In the genomic region with DNA sequence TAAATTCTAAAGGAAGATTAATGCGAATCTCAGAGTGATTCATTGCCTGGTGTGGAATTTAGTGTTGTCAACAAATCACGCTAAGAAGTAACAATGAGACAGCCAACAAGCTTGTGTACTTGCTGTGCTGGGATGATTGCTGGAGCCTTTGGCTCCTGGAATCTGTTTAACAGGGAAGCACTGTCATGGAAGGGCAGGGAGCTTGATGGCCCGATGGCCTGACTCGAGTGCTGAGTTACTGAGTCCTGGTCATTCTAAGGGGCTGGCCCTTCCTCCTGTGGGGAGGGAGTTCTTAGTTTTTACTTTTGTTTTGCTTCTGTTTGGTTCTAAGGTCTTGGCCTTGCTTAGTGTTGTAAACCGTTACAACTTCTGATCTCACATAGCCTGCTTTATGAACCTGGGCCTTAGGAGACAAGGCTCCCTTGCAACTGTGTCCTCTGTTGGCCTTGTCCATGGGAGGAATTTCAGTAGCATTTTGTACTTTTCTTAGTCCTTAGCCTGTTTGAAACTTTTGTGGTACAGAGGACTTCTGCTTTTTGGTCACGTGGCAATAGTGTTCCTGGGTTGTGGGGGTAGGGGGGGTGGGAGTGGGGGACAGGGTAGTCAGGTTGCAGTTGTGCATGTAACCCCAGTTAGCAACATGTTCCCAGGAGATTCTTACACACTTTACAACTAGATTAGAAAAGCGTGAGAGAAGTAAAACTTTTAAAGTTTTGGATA, we compare ENCODE assay signal across 20 mouse cellular contexts. TPM values are rescaled to one million over a fixed set of nuclear protein-coding genes. Genes with fewer than 3 reads are reported as not detected.
A peak's percentile ranks its signal among the peaks of the same experiment; 100 is the strongest.
DNase-seq lines count a peak whose midpoint lies in the region; ATAC-seq and TF ChIP-seq lines count a peak whose summit lies in the region.
"Had no signal": no experiment of that assay in that cellular context is flagged by ENCODE, and none has a peak within 500 bp of the region (broad histone marks: within the 10 kb centered on the region; RNA-seq: fewer than 3 reads in every experiment).

No protein-coding gene starts in this region.

- ATAC-seq in liver, postnatal 0 days = no peak
- ATAC-seq in liver, embryonic 11.5 days (replicated peaks; ENCODE audit: low FRiP score) = no peak
- no peak for ATAC-seq in forebrain, embryonic 11.5 days (replicated peaks; ENCODE audit: low FRiP score)

- no peak for TF ChIP-seq POLR2A in heart, adult 2 months (IDR thresholded peaks at IDR 0.05; ENCODE audit: insufficient read depth, low read depth, low read length)

- no peak for TF ChIP-seq EP300 in heart, adult 2 months (IDR thresholded peaks at IDR 0.05; ENCODE audit: insufficient read depth, low read depth, low read length)
- TF ChIP-seq EP300 in liver, postnatal 0 days (IDR thresholded peaks at IDR 0.05; ENCODE audit: low read depth) = no peak

- H3K9ac ChIP-seq in heart, adult 2 months (ENCODE audit: low read depth, low read length) = no peak overlapping the region
- no peak overlapping the region for H3K9ac ChIP-seq in liver, postnatal 0 days (replicated peaks)
- no peak overlapping the region for H3K9ac ChIP-seq in liver, embryonic 11.5 days (ENCODE audit: low read depth, low read length)
- no peak overlapping the region for H3K9ac ChIP-seq in forebrain, embryonic 11.5 days (ENCODE audit: low read length)
- H3K9ac ChIP-seq: forebrain, embryonic 12.5 days; hindbrain, embryonic 14.5 days; midbrain, embryonic 12.5 days; neural tube, embryonic 15.5 days; stomach, embryonic 15.5 days had no signal

- H3K79me2 ChIP-seq in heart, adult 2 months (replicated peaks; ENCODE audit: control insufficient read depth, insufficient read depth, low read length) = no peaks in the 10 kb centered on the region

- TF ChIP-seq CTCF in heart, adult 2 months (IDR thresholded peaks at IDR 0.05) = no peak
- TF ChIP-seq CTCF in liver, postnatal 0 days (IDR thresholded peaks at IDR 0.05; ENCODE audit: low read depth) = no peak

- no peak overlapping the region for H3K27ac ChIP-seq in heart, adult 2 months
- H3K27ac ChIP-seq in liver, postnatal 0 days (ENCODE audit: low read depth) = 0 out of 2 replicates have a peak overlapping the region, but pooled peaks have one; percentile 32
- H3K27ac ChIP-seq in liver, embryonic 11.5 days (ENCODE audit: low read depth, low read length) = no peak overlapping the region
- no peak overlapping the region for H3K27ac ChIP-seq in forebrain, embryonic 11.5 days (ENCODE audit: low read depth, low read length)
- H3K27ac ChIP-seq: forebrain, embryonic 12.5 days; hindbrain, embryonic 14.5 days; midbrain, embryonic 12.5 days; neural tube, embryonic 15.5 days; stomach, embryonic 15.5 days had no signal

- H3K4me2 ChIP-seq in liver, postnatal 0 days (ENCODE audit: low read depth, low read length) = no peak overlapping the region
- no peak overlapping the region for H3K4me2 ChIP-seq in liver, embryonic 11.5 days
- H3K4me2 ChIP-seq in forebrain, embryonic 11.5 days (ENCODE audit: low read depth, low read length, severe bottlenecking) = no peak overlapping the region
- H3K4me2 ChIP-seq: forebrain, embryonic 12.5 days; hindbrain, embryonic 14.5 days; midbrain, embryonic 12.5 days; neural tube, embryonic 15.5 days; stomach, embryonic 15.5 days had no signal

- 79% methylated on average over 7 of the region's 7 CpGs for WGBS in heart, adult 2 months
- WGBS in liver, postnatal 0 days (ENCODE audit: insufficient replicate concordance) = 64% methylated on average over 7 of the region's 7 CpGs
- 72% methylated on average over 7 of the region's 7 CpGs for WGBS in liver, embryonic 11.5 days
- 90% methylated on average over 7 of the region's 7 CpGs for WGBS in forebrain, embryonic 11.5 days

- H3K27me3 ChIP-seq in heart, adult 2 months (ENCODE audit: control insufficient read depth, insufficient read depth, low read length) = no peaks in the 10 kb centered on the region
- no peaks in the 10 kb centered on the region for H3K27me3 ChIP-seq in liver, postnatal 0 days (ENCODE audit: insufficient read depth, low read length)
- H3K27me3 ChIP-seq in liver, embryonic 11.5 days (replicated peaks; ENCODE audit: control insufficient read depth, insufficient read depth, low read length) = no peaks in the 10 kb centered on the region
- no peaks in the 10 kb centered on the region for H3K27me3 ChIP-seq in splenic B cell, adult 2 months (ENCODE audit: control insufficient read depth, insufficient read depth, low read length, poor library complexity, severe bottlenecking)
- H3K27me3 ChIP-seq in forebrain, embryonic 11.5 days (ENCODE audit: control insufficient read depth, insufficient read depth, low read length) = no peaks in the 10 kb centered on the region
- H3K27me3 ChIP-seq: forebrain, embryonic 12.5 days; midbrain, embryonic 12.5 days; neural tube, embryonic 15.5 days; stomach, embryonic 15.5 days had no signal

- peak; percentile 80 for DNase-seq in heart, adult 11 months
- no peak for DNase-seq in heart, adult 2 months
- no peak for DNase-seq in liver, postnatal 0 days
- no peak for DNase-seq in liver, embryonic 11.5 days (ENCODE audit: low spot score)
- peak; percentile 9 for DNase-seq in c-Kit-positive CD71-negative TER-119-negative erythroid progenitor cells, embryonic 14.5 days (ENCODE audit: low read depth)
- DNase-seq in splenic B cell, adult 2 months (ENCODE audit: low read depth, low spot score) = peak; percentile 54
- DNase-seq in forebrain, embryonic 11.5 days (ENCODE audit: low spot score) = no peak
- no peak for DNase-seq in left cerebral cortex, postnatal 4 days
- DNase-seq: cerebellum, postnatal 10 days; gastrocnemius, postnatal 36 days; kidney, adult 11 months; liver; lung, adult 2 months; lung, postnatal 36 days; right cerebral cortex, postnatal 4 days had no signal

- no peaks in the 10 kb centered on the region for H3K4me1 ChIP-seq in heart, adult 2 months (ENCODE audit: control insufficient read depth, insufficient read depth, low read length)
- no peaks in the 10 kb centered on the region for H3K4me1 ChIP-seq in liver, postnatal 0 days (ENCODE audit: insufficient read depth)
- peaks cover 3% of the 10 kb centered on the region; the same call in 1 of the 2 replicates for H3K4me1 ChIP-seq in liver, embryonic 11.5 days (replicated peaks; ENCODE audit: control insufficient read depth, insufficient read depth, low read length)
- no peaks in the 10 kb centered on the region; the same call in 1 of the 2 replicates for H3K4me1 ChIP-seq in forebrain, embryonic 11.5 days (replicated peaks; ENCODE audit: control insufficient read depth, insufficient read depth, low read length)
- H3K4me1 ChIP-seq: forebrain, embryonic 12.5 days; neural tube, embryonic 15.5 days; stomach, embryonic 15.5 days had no signal

- H3K9me3 ChIP-seq in liver, postnatal 0 days (ENCODE audit: low read length) = no peaks in the 10 kb centered on the region
- no peaks in the 10 kb centered on the region for H3K9me3 ChIP-seq in liver, embryonic 11.5 days (ENCODE audit: control insufficient read depth, low read length)
- no peaks in the 10 kb centered on the region for H3K9me3 ChIP-seq in forebrain, embryonic 11.5 days (ENCODE audit: control insufficient read depth, low read length)
- H3K9me3 ChIP-seq: forebrain, embryonic 12.5 days; midbrain, embryonic 12.5 days; neural tube, embryonic 15.5 days; stomach, embryonic 15.5 days had no signal

- H3K36me3 ChIP-seq in heart, adult 2 months (ENCODE audit: control insufficient read depth, insufficient read depth, low read length) = no peaks in the 10 kb centered on the region; the same call in 1 of the 2 replicates
- H3K36me3 ChIP-seq in liver, postnatal 0 days (replicated peaks; ENCODE audit: insufficient read depth, low read length) = peaks cover 37% of the 10 kb centered on the region
- H3K36me3 ChIP-seq in liver, embryonic 11.5 days (ENCODE audit: control insufficient read depth, insufficient read depth, low read length) = peaks cover 24% of the 10 kb centered on the region; the same call in 1 of the 2 replicates
- H3K36me3 ChIP-seq in splenic B cell, adult 2 months (ENCODE audit: control insufficient read depth, insufficient read depth, low read length, poor library complexity, severe bottlenecking) = peaks cover 7% of the 10 kb centered on the region; the same call in 1 of the 2 replicates
- H3K36me3 ChIP-seq in forebrain, embryonic 11.5 days (ENCODE audit: control insufficient read depth, insufficient read depth, low read length) = no peaks in the 10 kb centered on the region; the same call in 1 of the 2 replicates

- intact Hi-C loops in heart, adult 2 months (cut with DNase I) = no loop called here
- intact Hi-C loops in left cerebral cortex, postnatal 4 days (cut with DNase I) = no loop called here

- H3K4me3 ChIP-seq in heart, adult 2 months = no peak overlapping the region
- no peak overlapping the region for H3K4me3 ChIP-seq in liver, postnatal 0 days (ENCODE audit: low read depth, low read length)
- H3K4me3 ChIP-seq in liver, embryonic 11.5 days (ENCODE audit: low read depth, low read length) = no peak overlapping the region
- H3K4me3 ChIP-seq in forebrain, embryonic 11.5 days (ENCODE audit: low read depth, low read length) = no peak overlapping the region
- H3K4me3 ChIP-seq: forebrain, embryonic 12.5 days; midbrain, embryonic 12.5 days; neural tube, embryonic 15.5 days; stomach, embryonic 15.5 days had no signal

RNA-seq across cellular contexts. Expression of a gene that starts 41.1 kb away (rescaled TPM):
- total RNA-seq in heart, adult 2 months (2021) = 10 to 100 TPM; 37.8 to 43.1 TPM
- 13.4 and 14.9 TPM in 2 replicates for polyA plus RNA-seq in heart, adult 2 months (2012; rRNA removed)
- polyA plus RNA-seq in liver, postnatal 0 days (2015; fragmentation: Nextera tagmentation; extraction: Ambion mirVana) = 4.5 and 5.2 TPM in 2 replicates
- 50.4 and 52.2 TPM in 2 replicates for polyA plus RNA-seq in liver, embryonic 11.5 days (2014; fragmentation: Nextera tagmentation; extraction: Ambion mirVana)
- 88.5 and 90.2 TPM in 2 replicates for polyA plus RNA-seq in forebrain, embryonic 11.5 days (2014; fragmentation: Nextera tagmentation; extraction: Ambion mirVana)
- total RNA-seq in left cerebral cortex, postnatal 4 days (2021) = 100 to 1,000 TPM; 111 to 114 TPM

RNA-seq across cellular contexts. Expression of a gene that starts 41.3 kb away (rescaled TPM):
- total RNA-seq in heart, adult 2 months (2021) = 10 to 100 TPM; 13.2 to 14.1 TPM
- 7.3 and 11.5 TPM in 2 replicates for polyA plus RNA-seq in heart, adult 2 months (2012; rRNA removed)
- polyA plus RNA-seq in liver, postnatal 0 days (2015; fragmentation: Nextera tagmentation; extraction: Ambion mirVana) = 18.9 and 19.5 TPM in 2 replicates
- polyA plus RNA-seq in liver, embryonic 11.5 days (2014; fragmentation: Nextera tagmentation; extraction: Ambion mirVana) = 54.8 and 60.1 TPM in 2 replicates
- polyA plus RNA-seq in forebrain, embryonic 11.5 days (2014; fragmentation: Nextera tagmentation; extraction: Ambion mirVana) = 35.7 and 42.2 TPM in 2 replicates
- 10 to 100 TPM; 26.8 to 29.0 TPM for total RNA-seq in left cerebral cortex, postnatal 4 days (2021)

Comparison
In these comparisons a context has a peak if more than half of its experiments do, and no peak if none do; other contexts are left out.
1. DNase-seq: peak in heart, adult 11 months (single experiment), c-Kit-positive CD71-negative TER-119-negative erythroid progenitor cells, embryonic 14.5 days (single experiment) and splenic B cell, adult 2 months (single experiment); none in heart, adult 2 months (0 of 2), liver, postnatal 0 days (single experiment), liver, embryonic 11.5 days (single experiment), forebrain, embryonic 11.5 days (single experiment) and left cerebral cortex, postnatal 4 days (single experiment).